Mouse (Mus musculus) monocyte, adult 2 months (primary cell): ENCODE results near the gene Rbbp9.

Source experiments
- DNase-seq, 2 experiments: peaks; one replicate each; pipeline ENCODE4 v3.0.0; 2022; ENCODE audit warnings: low spot score in 2 of 2, low read depth in 1 of 2

The Rbbp9 gene

GRCm38 (mm10) chr2:144514619-144515018, 36.0 kb downstream of the Rbbp9 start:
- no peak for DNase-seq

GRCm38 (mm10) chr2:144502134-144502533, 48.5 kb downstream of the Rbbp9 start:
- DNase-seq: no peak
